Mouse (Mus musculus): ENCODE results near the gene Cyb5d1. TPM values are rescaled to one million over a fixed set of nuclear protein-coding genes. Genes with fewer than 3 reads are reported as not detected.
"Not testable (repeated sequence)": the region's sequence is repeated elsewhere in the genome, so short reads cannot be mapped to it uniquely, and the experiment has no call there.

The Cyb5d1 gene
- polyA plus RNA-seq (2014; fragmentation: Nextera tagmentation; extraction: Ambion mirVana): 31.1 and 36.4 TPM in 2 replicates

GRCm38 (mm10) chr11:69395235-69395633, at the start of gene Cyb5d1, which contains the start of gene Naa38:
TSS of gene Cyb5d1 (minus strand) at chr11:69395631.
TSS of gene Naa38 (plus strand) at chr11:69395487.
- Histone ChIP-seq H3K4me3 (ENCODE audit: low read depth, low read length) (peak within 1 kb of the TSS; percentile 55), H3K9ac (ENCODE audit: low read length) (peak within 1 kb of the TSS; percentile 73), H3K36me3 (ENCODE audit: control insufficient read depth, insufficient read depth, low read length) (peaks cover 22% of the 10 kb centered on the region), H3K27ac (ENCODE audit: low read depth, low read length) (peak within 1 kb of the TSS; percentile 92), H3K4me1 (ENCODE audit: control insufficient read depth, insufficient read depth, low read length) (peaks cover 11% of the 10 kb centered on the region), H3K4me2 (ENCODE audit: low read length) (peak within 1 kb of the TSS; percentile 73)
- H3K9me3 ChIP-seq (replicated peaks; ENCODE audit: control insufficient read depth, low read length); H3K27me3 ChIP-seq (replicated peaks; ENCODE audit: control insufficient read depth, insufficient read depth, low read length): not testable (repeated sequence)
- under 1% methylated on average over 20 of the region's 24 CpGs for WGBS
- DNase-seq (ENCODE audit: low spot score): peak; percentile 95
- peak; percentile 81 for ATAC-seq

- H3K4me2 ChIP-seq (ENCODE audit: low read length): no peak overlapping the region
- H3K4me1 ChIP-seq (ENCODE audit: control insufficient read depth, insufficient read depth, low read length): no peaks in the 10 kb centered on the region
- ATAC-seq (no peak), DNase-seq (ENCODE audit: low spot score) (no peak)
- no peaks in the 10 kb centered on the region for H3K27me3 ChIP-seq (replicated peaks; ENCODE audit: control insufficient read depth, insufficient read depth, low read length)
- H3K9ac ChIP-seq (ENCODE audit: low read length): no peak overlapping the region
- H3K9me3 ChIP-seq (replicated peaks; ENCODE audit: control insufficient read depth, low read length): no peaks in the 10 kb centered on the region
- 61% methylated on average over 5 of the region's 5 CpGs for whole genome bisulfite sequencing
- no peaks in the 10 kb centered on the region for H3K36me3 ChIP-seq (ENCODE audit: control insufficient read depth, insufficient read depth, low read length)
- no peak overlapping the region for H3K27ac ChIP-seq (ENCODE audit: low read depth, low read length)
- no peak overlapping the region for H3K4me3 ChIP-seq (ENCODE audit: low read depth, low read length)
These were observed 47.9 kb upstream of the Cyb5d1 start for GRCm38 (mm10) chr11:69443328-69443727.

- Histone ChIP-seq H3K36me3 (ENCODE audit: control insufficient read depth, insufficient read depth, low read length) (no peaks in the 10 kb centered on the region), H3K9ac (ENCODE audit: low read length) (no peak overlapping the region), H3K9me3 (replicated peaks; ENCODE audit: control insufficient read depth, low read length) (no peaks in the 10 kb centered on the region), H3K27ac (ENCODE audit: low read depth, low read length) (no peak overlapping the region), H3K27me3 (replicated peaks; ENCODE audit: control insufficient read depth, insufficient read depth, low read length) (no peaks in the 10 kb centered on the region), H3K4me2 (ENCODE audit: low read length) (no peak overlapping the region), H3K4me3 (ENCODE audit: low read depth, low read length) (no peak overlapping the region), H3K4me1 (ENCODE audit: control insufficient read depth, insufficient read depth, low read length) (no peaks in the 10 kb centered on the region)
- 57% methylated on average over 3 of the region's 3 CpGs for WGBS
- ATAC-seq (no peak), DNase-seq (ENCODE audit: low spot score) (no peak)
These were observed 41.9 kb upstream of the Cyb5d1 start for GRCm38 (mm10) chr11:69437291-69437690.

- H3K27me3 ChIP-seq (replicated peaks; ENCODE audit: control insufficient read depth, insufficient read depth, low read length): no peaks in the 10 kb centered on the region
- WGBS: 79% methylated on average over 6 of the region's 6 CpGs
These were observed 37.8 kb upstream of the Cyb5d1 start for GRCm38 (mm10) chr11:69433189-69433588.

GRCm38 (mm10) chr11:69432640-69432982, 37.2 kb upstream of the Cyb5d1 start:
- Histone ChIP-seq H3K27me3 (replicated peaks; ENCODE audit: control insufficient read depth, insufficient read depth, low read length) (no peaks in the 10 kb centered on the region), H3K9me3 (replicated peaks; ENCODE audit: control insufficient read depth, low read length) (no peaks in the 10 kb centered on the region), H3K4me3 (ENCODE audit: low read depth, low read length) (no peak overlapping the region), H3K27ac (ENCODE audit: low read depth, low read length) (no peak overlapping the region), H3K9ac (ENCODE audit: low read length) (no peak overlapping the region), H3K4me1 (ENCODE audit: control insufficient read depth, insufficient read depth, low read length) (no peaks in the 10 kb centered on the region), H3K36me3 (ENCODE audit: control insufficient read depth, insufficient read depth, low read length) (no peaks in the 10 kb centered on the region), H3K4me2 (ENCODE audit: low read length) (no peak overlapping the region)
- DNase-seq (ENCODE audit: low spot score) (no peak), ATAC-seq (peak; percentile 29; the same call in 1 of the 2 replicates)
- 80% methylated on average over 11 of the region's 11 CpGs for WGBS

More at GRCm38 (mm10) chr11:69433189-69433588, 37.8 kb upstream of the Cyb5d1 start:
- no peak overlapping the region for H3K9ac ChIP-seq (ENCODE audit: low read length)
- H3K36me3 ChIP-seq (ENCODE audit: control insufficient read depth, insufficient read depth, low read length): no peaks in the 10 kb centered on the region
- H3K4me3 ChIP-seq (ENCODE audit: low read depth, low read length): no peak overlapping the region
- ATAC-seq (no peak), DNase-seq (ENCODE audit: low spot score) (no peak)
- H3K27ac ChIP-seq (ENCODE audit: low read depth, low read length): no peak overlapping the region
- H3K4me1 ChIP-seq (ENCODE audit: control insufficient read depth, insufficient read depth, low read length): no peaks in the 10 kb centered on the region
- H3K9me3 ChIP-seq (replicated peaks; ENCODE audit: control insufficient read depth, low read length): no peaks in the 10 kb centered on the region
- H3K4me2 ChIP-seq (ENCODE audit: low read length): no peak overlapping the region

- Histone ChIP-seq H3K27me3 (replicated peaks; ENCODE audit: control insufficient read depth, insufficient read depth, low read length) (no peaks in the 10 kb centered on the region), H3K9me3 (replicated peaks; ENCODE audit: control insufficient read depth, low read length) (no peaks in the 10 kb centered on the region), H3K4me1 (ENCODE audit: control insufficient read depth, insufficient read depth, low read length) (no peaks in the 10 kb centered on the region), H3K27ac (ENCODE audit: low read depth, low read length) (no peak overlapping the region), H3K4me2 (ENCODE audit: low read length) (no peak overlapping the region), H3K36me3 (ENCODE audit: control insufficient read depth, insufficient read depth, low read length) (no peaks in the 10 kb centered on the region), H3K9ac (ENCODE audit: low read length) (no peak overlapping the region), H3K4me3 (ENCODE audit: low read depth, low read length) (no peak overlapping the region)
- DNase-seq (ENCODE audit: low spot score) (peak; percentile 96), ATAC-seq (peak; percentile 94)
- WGBS: 23% methylated on average over 11 of the region's 11 CpGs
These were observed 36.6 kb upstream of the Cyb5d1 start for GRCm38 (mm10) chr11:69431829-69432639.

GRCm38 (mm10) chr11:69430631-69431030, 35.2 kb upstream of the Cyb5d1 start:
- no peak overlapping the region for H3K4me2 ChIP-seq (ENCODE audit: low read length)
- WGBS: 89% methylated on average over 15 of the region's 15 CpGs
- no peak overlapping the region for H3K4me3 ChIP-seq (ENCODE audit: low read depth, low read length)
- no peak overlapping the region for H3K27ac ChIP-seq (ENCODE audit: low read depth, low read length)
- no peaks in the 10 kb centered on the region for H3K27me3 ChIP-seq (replicated peaks; ENCODE audit: control insufficient read depth, insufficient read depth, low read length)
- ATAC-seq: no peak
- DNase-seq (ENCODE audit: low spot score): no peak
- H3K9ac ChIP-seq (ENCODE audit: low read length): no peak overlapping the region
- H3K36me3 ChIP-seq (ENCODE audit: control insufficient read depth, insufficient read depth, low read length): no peaks in the 10 kb centered on the region
- H3K9me3 ChIP-seq (replicated peaks; ENCODE audit: control insufficient read depth, low read length): no peaks in the 10 kb centered on the region
- no peaks in the 10 kb centered on the region for H3K4me1 ChIP-seq (ENCODE audit: control insufficient read depth, insufficient read depth, low read length)

GRCm38 (mm10) chr11:69429313-69429712, 33.9 kb upstream of the Cyb5d1 start:
- no peak for DNase-seq (ENCODE audit: low spot score)
- Histone ChIP-seq H3K9ac (ENCODE audit: low read length) (no peak overlapping the region), H3K9me3 (replicated peaks; ENCODE audit: control insufficient read depth, low read length) (no peaks in the 10 kb centered on the region), H3K4me2 (ENCODE audit: low read length) (no peak overlapping the region), H3K4me1 (ENCODE audit: control insufficient read depth, insufficient read depth, low read length) (no peaks in the 10 kb centered on the region), H3K4me3 (ENCODE audit: low read depth, low read length) (no peak overlapping the region), H3K27me3 (replicated peaks; ENCODE audit: control insufficient read depth, insufficient read depth, low read length) (no peaks in the 10 kb centered on the region), H3K27ac (ENCODE audit: low read depth, low read length) (no peak overlapping the region), H3K36me3 (ENCODE audit: control insufficient read depth, insufficient read depth, low read length) (no peaks in the 10 kb centered on the region)
- no peak for ATAC-seq
- WGBS: 49% methylated on average over 2 of the region's 2 CpGs

GRCm38 (mm10) chr11:69428751-69429150, 33.3 kb upstream of the Cyb5d1 start:
- Histone ChIP-seq H3K4me1 (ENCODE audit: control insufficient read depth, insufficient read depth, low read length) (no peaks in the 10 kb centered on the region), H3K36me3 (ENCODE audit: control insufficient read depth, insufficient read depth, low read length) (no peaks in the 10 kb centered on the region), H3K27ac (ENCODE audit: low read depth, low read length) (no peak overlapping the region), H3K27me3 (replicated peaks; ENCODE audit: control insufficient read depth, insufficient read depth, low read length) (no peaks in the 10 kb centered on the region), H3K9me3 (replicated peaks; ENCODE audit: control insufficient read depth, low read length) (no peaks in the 10 kb centered on the region), H3K4me3 (ENCODE audit: low read depth, low read length) (no peak overlapping the region), H3K9ac (ENCODE audit: low read length) (no peak overlapping the region), H3K4me2 (ENCODE audit: low read length) (no peak overlapping the region)
- 34% methylated on average over 4 of the region's 4 CpGs for WGBS
- ATAC-seq: no peak
- DNase-seq (ENCODE audit: low spot score): no peak
